Comparison of ENCODE assay signal across 20 mouse cellular contexts in genomic region chr11:81223361-81223760, GRCm38 (mm10).
DNase-seq lines count a peak whose midpoint lies in the region; ATAC-seq and TF ChIP-seq lines count a peak whose summit lies in the region.
"Had no signal": no experiment of that assay in that cellular context is flagged by ENCODE, and none has a peak within 500 bp of the region (broad histone marks: within the 10 kb centered on the region; RNA-seq: fewer than 3 reads in every experiment).

No protein-coding gene starts in this region.

- H3K27ac ChIP-seq in cerebellum, adult 2 months (ENCODE audit: insufficient read depth, low read length) = no peak overlapping the region
- no peak overlapping the region for H3K27ac ChIP-seq in heart, postnatal 0 days (ENCODE audit: low read depth)
- H3K27ac ChIP-seq: embryonic facial prominence, embryonic 13.5 days; forebrain, embryonic 13.5 days; heart, adult 2 months; heart, embryonic 15.5 days; hindbrain, embryonic 12.5 days had no signal

- intact Hi-C loops in heart, postnatal 25 days (cut with DNase I) = no loop called here

- H3K4me3 ChIP-seq in cerebellum, adult 2 months (replicated peaks; ENCODE audit: insufficient read depth, low read depth, low read length) = no peak overlapping the region
- no peak overlapping the region for H3K4me3 ChIP-seq in heart, postnatal 0 days (ENCODE audit: low read depth, low read length)
- H3K4me3 ChIP-seq: embryonic facial prominence, embryonic 13.5 days; forebrain, embryonic 13.5 days; heart, adult 2 months; heart, embryonic 15.5 days; hindbrain, embryonic 12.5 days had no signal

- H3K9ac ChIP-seq in heart, postnatal 0 days (replicated peaks; ENCODE audit: low read depth, low read length) = no peak overlapping the region
- H3K9ac ChIP-seq: embryonic facial prominence, embryonic 13.5 days; forebrain, embryonic 13.5 days; heart, embryonic 15.5 days; hindbrain, embryonic 12.5 days had no signal

- no peak for TF ChIP-seq POLR2A in cerebellum, adult 2 months (IDR thresholded peaks at IDR 0.05; ENCODE audit: borderline replicate concordance, insufficient read depth, low read length)

- H3K27me3 ChIP-seq in cerebellum, adult 2 months (ENCODE audit: control insufficient read depth, insufficient read depth, low read length) = no peaks in the 10 kb centered on the region; the same call in 1 of the 2 replicates
- no peaks in the 10 kb centered on the region for H3K27me3 ChIP-seq in heart, postnatal 0 days (ENCODE audit: control insufficient read depth, insufficient read depth, low read length)
- H3K27me3 ChIP-seq: embryonic facial prominence, embryonic 13.5 days; forebrain, embryonic 13.5 days; heart, embryonic 15.5 days; hindbrain, embryonic 12.5 days had no signal

- H3K9me3 ChIP-seq in heart, postnatal 0 days (replicated peaks; ENCODE audit: control insufficient read depth, low read length) = no peaks in the 10 kb centered on the region
- H3K9me3 ChIP-seq: embryonic facial prominence, embryonic 13.5 days; forebrain, embryonic 13.5 days; heart, embryonic 15.5 days; hindbrain, embryonic 12.5 days had no signal

- peaks cover 11% of the 10 kb centered on the region for H3K4me1 ChIP-seq in cerebellum, adult 2 months (ENCODE audit: control insufficient read depth, insufficient read depth, low read length)
- H3K4me1 ChIP-seq in heart, postnatal 0 days (ENCODE audit: control insufficient read depth, insufficient read depth) = no peaks in the 10 kb centered on the region
- H3K4me1 ChIP-seq: embryonic facial prominence, embryonic 13.5 days; heart, embryonic 15.5 days; hindbrain, embryonic 12.5 days had no signal

- DNase-seq in cerebellum, adult 2 months = peak; percentile 22 to 40
- no peak for DNase-seq in cerebellum, adult 11 months
- peak; percentile 5 for DNase-seq in heart, postnatal 0 days (ENCODE audit: low spot score)
- DNase-seq in heart, postnatal 25 days (ENCODE audit: low spot score) = no peak
- DNase-seq in cerebellum, postnatal 10 days = peak; percentile 55 to 57
- no peak for DNase-seq in kidney, postnatal 10 days
- DNase-seq: adrenal gland, postnatal 14 days; gastrocnemius, postnatal 14 days; heart, adult 2 months; heart, postnatal 36 days; kidney, adult 11 months; kidney, adult 9 months had no signal

- ATAC-seq in heart, postnatal 0 days (ENCODE audit: insufficient read depth, low read depth) = no peak
- ATAC-seq: activated CD4-positive, CD25-positive, alpha-beta regulatory T cell, adult 4 months; forebrain, embryonic 13.5 days; hindbrain, embryonic 16.5 days; Patski had no signal

- H3K36me3 ChIP-seq in heart, postnatal 0 days (replicated peaks; ENCODE audit: control insufficient read depth, insufficient read depth, low read length) = no peaks in the 10 kb centered on the region
- H3K36me3 ChIP-seq: embryonic facial prominence, embryonic 13.5 days; heart, embryonic 15.5 days; hindbrain, embryonic 12.5 days had no signal

- TF ChIP-seq CTCF in cerebellum, adult 2 months (IDR thresholded peaks at IDR 0.05; ENCODE audit: borderline replicate concordance, insufficient read depth, low read depth, low read length) = no peak
- TF ChIP-seq CTCF in heart, postnatal 0 days (IDR thresholded peaks at IDR 0.05; ENCODE audit: low read depth) = no peak

- 12% methylated on average over 9 of the region's 9 CpGs for WGBS in cerebellum, adult 2 months
- 63% methylated on average over 9 of the region's 9 CpGs for whole genome bisulfite sequencing in heart, postnatal 0 days

- no peak for TF ChIP-seq EP300 in heart, postnatal 0 days (IDR thresholded peaks at IDR 0.05; ENCODE audit: low read depth)

- no peak overlapping the region for H3K4me2 ChIP-seq in heart, postnatal 0 days (ENCODE audit: low read depth, low read length)
- H3K4me2 ChIP-seq: embryonic facial prominence, embryonic 13.5 days; forebrain, embryonic 13.5 days; heart, embryonic 11.5 days; heart, embryonic 15.5 days; hindbrain, embryonic 12.5 days had no signal

Comparison
In these comparisons a context has a peak if more than half of its experiments do, and no peak if none do; other contexts are left out.
1. DNase-seq: peak in cerebellum, adult 2 months (2 of 2), heart, postnatal 0 days (single experiment) and cerebellum, postnatal 10 days (2 of 2); none in cerebellum, adult 11 months (single experiment), heart, postnatal 25 days (single experiment) and kidney, postnatal 10 days (single experiment).